Mouse (Mus musculus): ENCODE results near the gene Rrp7a.

Rrp7a gene

DNA sequence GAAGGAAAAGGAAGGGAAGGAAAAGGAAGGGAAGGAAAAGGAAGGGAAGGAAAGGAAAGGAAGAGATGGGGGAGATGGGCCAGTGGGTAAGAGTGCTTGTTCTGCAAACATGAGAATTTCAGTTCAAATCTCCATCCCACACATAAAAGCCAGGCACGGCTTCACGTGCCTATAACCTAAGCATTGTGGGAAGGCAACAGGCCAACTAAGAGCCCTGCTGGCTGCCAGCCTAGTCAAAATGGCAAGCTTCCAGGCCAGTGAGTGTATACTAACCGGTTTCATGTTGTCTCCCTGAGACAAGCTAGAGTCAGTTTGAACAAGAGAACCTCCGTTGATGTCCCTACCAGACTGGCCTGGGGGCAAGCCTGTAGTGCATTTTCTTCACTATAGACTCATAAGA lies 57.1 kb downstream of the Rrp7a start:
- no peak for DNase-seq (ENCODE audit: low read depth)
